27 mouse cellular contexts compared by ENCODE assay signal in genomic region chr14:14104213-14104929, GRCm38 (mm10). TPM values are rescaled to one million over a fixed set of nuclear protein-coding genes. Genes with fewer than 3 reads are reported as not detected.
DNase-seq lines count a peak whose midpoint lies in the region; ATAC-seq and TF ChIP-seq lines count a peak whose summit lies in the region.
"Had no signal": no experiment of that assay in that cellular context is flagged by ENCODE, and none has a peak within 500 bp of the region (broad histone marks: within the 10 kb centered on the region; RNA-seq: fewer than 3 reads in every experiment).

No protein-coding gene starts in this region.

- intact Hi-C loops in heart, postnatal 14 days (cut with DNase I), result no loop called here

- H3K9me3 ChIP-seq in CH12.LX (replicated peaks; ENCODE audit: low read length), result no peaks in the 10 kb centered on the region
- H3K9me3 ChIP-seq in forebrain, embryonic 14.5 days (replicated peaks; ENCODE audit: control insufficient read depth, low read length), result no peaks in the 10 kb centered on the region
- no peaks in the 10 kb centered on the region for H3K9me3 ChIP-seq in hindbrain, embryonic 16.5 days (ENCODE audit: control insufficient read depth, low read length)
- H3K9me3 ChIP-seq: embryonic facial prominence, embryonic 12.5 days; heart, embryonic 12.5 days; liver, embryonic 12.5 days; midbrain, embryonic 13.5 days had no signal

- dilution Hi-C loops in CH12.LX (cut with MboI; ENCODE audit: extremely low pct_ligation_motif_present, extremely low pct_unique_long_range_greater_than_20kb, low sequenced_read_pairs), result no loop called here

- no peaks in the 10 kb centered on the region for H3K79me2 ChIP-seq in CH12.LX (replicated peaks; ENCODE audit: control insufficient read depth, extremely low read depth, insufficient read depth, poor library complexity, severe bottlenecking)

- no peak overlapping the region for H3K4me2 ChIP-seq in CH12.LX (ENCODE audit: insufficient read depth, low read depth, poor library complexity, severe bottlenecking)
- H3K4me2 ChIP-seq in forebrain, embryonic 14.5 days (ENCODE audit: low read length), result no peak overlapping the region
- H3K4me2 ChIP-seq in hindbrain, embryonic 16.5 days (ENCODE audit: low read length), result no peak overlapping the region
- H3K4me2 ChIP-seq: embryonic facial prominence, embryonic 12.5 days; heart, embryonic 12.5 days; hindbrain, embryonic 14.5 days; liver, embryonic 12.5 days; midbrain, embryonic 13.5 days had no signal

- 71% methylated on average over 13 of the region's 13 CpGs for WGBS in forebrain, embryonic 14.5 days
- 71% methylated on average over 13 of the region's 13 CpGs for WGBS in hindbrain, embryonic 16.5 days

- TF ChIP-seq POLR2A in CH12.LX (IDR thresholded peaks at IDR 0.05; ENCODE audit: low read depth, low read length), result no peak

- H3K4me3 ChIP-seq in CH12.LX (replicated peaks in 1 of 3; ENCODE audit: low read depth in 2 of 3, low read length in 2 of 3, poor library complexity in 1 of 3), result no peak overlapping the region
- no peak overlapping the region for H3K4me3 ChIP-seq in forebrain, embryonic 14.5 days (ENCODE audit: low read depth, low read length)
- H3K4me3 ChIP-seq in hindbrain, embryonic 16.5 days (ENCODE audit: low read length), result no peak overlapping the region
- H3K4me3 ChIP-seq: embryonic facial prominence, embryonic 12.5 days; heart, adult 2 months; heart, embryonic 12.5 days; left cerebral cortex, adult 2 months; liver, embryonic 12.5 days; midbrain, embryonic 13.5 days had no signal

- TF ChIP-seq CTCF in CH12.LX (conservative IDR thresholded peaks at IDR 0.05 in 1 of 2, IDR thresholded peaks at IDR 0.05 in 1 of 2; ENCODE audit: low read depth in 2 of 2, low read length in 2 of 2), result no peak

- H3K4me1 ChIP-seq in CH12.LX (ENCODE audit: control insufficient read depth in 1 of 2, insufficient read depth in 2 of 2), result peaks cover 0 to 10% of the 10 kb centered on the region in 2 experiments; a peak in 2 of 4 replicates
- no peaks in the 10 kb centered on the region for H3K4me1 ChIP-seq in forebrain, embryonic 14.5 days (ENCODE audit: control insufficient read depth, insufficient read depth, low read length)
- H3K4me1 ChIP-seq in hindbrain, embryonic 16.5 days (ENCODE audit: control insufficient read depth, insufficient read depth, low read depth, low read length), result no peaks in the 10 kb centered on the region
- H3K4me1 ChIP-seq: embryonic facial prominence, embryonic 12.5 days; heart, embryonic 12.5 days; liver, embryonic 12.5 days; midbrain, embryonic 13.5 days had no signal

- peak; percentile 80 for DNase-seq in heart, adult 11 months
- no peak for DNase-seq in heart, postnatal 14 days
- DNase-seq in CH12.LX (ENCODE audit: extremely low read depth), result no peak
- DNase-seq in forebrain, embryonic 14.5 days (ENCODE audit: low spot score), result peak; percentile 42
- no peak for DNase-seq in T-cell, adult 2 months (ENCODE audit: low spot score)
- DNase-seq: adrenal gland, adult 8-10 months; cerebellum, adult 9-11 months; embryo, embryonic 11 days; gastrocnemius, postnatal 25 days; heart, adult 2 months; kidney, adult 11 months; kidney, postnatal 14 days; liver, postnatal 0 days; lung, postnatal 36 days; thymus, adult 2 months; thymus, postnatal 4 days had no signal

- TF ChIP-seq RAD21 in CH12.LX (IDR thresholded peaks at IDR 0.05; ENCODE audit: low read depth, low read length), result no peak

- in situ Hi-C loops in CH12.LX (cut with MboI; ENCODE audit: low pct_ligation_motif_present, low pct_unique_long_range_greater_than_20kb, low sequenced_read_pairs), result no loop called here

- TF ChIP-seq EP300 in CH12.LX (IDR thresholded peaks at IDR 0.05; ENCODE audit: low read length), result no peak

- no peak overlapping the region for H3K27ac ChIP-seq in CH12.LX (ENCODE audit: insufficient read depth, low read depth)
- no peak overlapping the region; the same call in 1 of the 2 replicates for H3K27ac ChIP-seq in forebrain, embryonic 14.5 days (ENCODE audit: low read depth, low read length)
- H3K27ac ChIP-seq in hindbrain, embryonic 16.5 days (ENCODE audit: low read depth, low read length), result no peak overlapping the region
- H3K27ac ChIP-seq: embryonic facial prominence, embryonic 12.5 days; heart, adult 2 months; hindbrain, embryonic 14.5 days; left cerebral cortex, adult 2 months; liver, embryonic 12.5 days; midbrain, embryonic 13.5 days had no signal

- no peak overlapping the region for H3K9ac ChIP-seq in CH12.LX (ENCODE audit: insufficient read depth, low read depth)
- no peak overlapping the region for H3K9ac ChIP-seq in forebrain, embryonic 14.5 days (ENCODE audit: low read length)
- no peak overlapping the region for H3K9ac ChIP-seq in hindbrain, embryonic 16.5 days (ENCODE audit: low read depth, low read length)
- H3K9ac ChIP-seq: embryonic facial prominence, embryonic 12.5 days; heart, embryonic 12.5 days; hindbrain, embryonic 14.5 days; liver, embryonic 12.5 days; liver, postnatal 0 days; midbrain, embryonic 13.5 days had no signal

- no peaks in the 10 kb centered on the region for H3K27me3 ChIP-seq in CH12.LX (replicated peaks)
- H3K27me3 ChIP-seq in forebrain, embryonic 14.5 days (replicated peaks; ENCODE audit: control insufficient read depth, insufficient read depth, low read length), result no peaks in the 10 kb centered on the region
- no peaks in the 10 kb centered on the region for H3K27me3 ChIP-seq in hindbrain, embryonic 16.5 days (replicated peaks; ENCODE audit: control insufficient read depth, insufficient read depth, low read length)
- H3K27me3 ChIP-seq: embryonic facial prominence, embryonic 12.5 days; heart, embryonic 12.5 days; liver, embryonic 12.5 days; midbrain, embryonic 13.5 days had no signal

- ATAC-seq in forebrain, embryonic 14.5 days, result peak; percentile 80
- peak; percentile 45 for ATAC-seq in megakaryocyte, adult 5-6 weeks (ENCODE audit: poor library complexity, severe bottlenecking)
- ATAC-seq in hindbrain, embryonic 16.5 days, result no peak
- ATAC-seq: activated CD4-positive, CD25-positive, alpha-beta regulatory T cell, adult 4 months; CD4-positive, CD25-positive, alpha-beta regulatory T cell, adult 4 months; inflammation-experienced regulatory T-cells, adult 6 months; liver, embryonic 12.5 days; liver, postnatal 0 days; midbrain, embryonic 13.5 days had no signal

- H3K36me3 ChIP-seq in CH12.LX (replicated peaks in 1 of 2; ENCODE audit: control insufficient read depth in 1 of 2, insufficient read depth in 1 of 2, low read length in 1 of 2), result peaks cover 17 to 48% of the 10 kb centered on the region in 2 experiments
- peaks cover 46% of the 10 kb centered on the region for H3K36me3 ChIP-seq in forebrain, embryonic 14.5 days (ENCODE audit: control insufficient read depth, insufficient read depth, low read length)
- peaks cover 17% of the 10 kb centered on the region for H3K36me3 ChIP-seq in hindbrain, embryonic 16.5 days (ENCODE audit: control insufficient read depth, insufficient read depth, low read length)

TF ChIP-seq in CH12.LX, 34 proteins besides CTCF, POLR2A, EP300 and RAD21:
- TF ChIP-seq IRF4 (IDR thresholded peaks at IDR 0.05; ENCODE audit: low read depth, low read length) (0 out of 2 replicates have a peak, but pooled peaks have one; percentile 10), RCOR1 (conservative IDR thresholded peaks at IDR 0.05; ENCODE audit: low read depth, low read length) (no peak)

RNA-seq across cellular contexts. Expression of gene Psmd6, which starts 16.4 kb away (rescaled TPM):
- total RNA-seq in heart, postnatal 14 days (2021), result 10 to 100 TPM; 84.9 to 85.6 TPM
- 129 and 183 TPM in 2 replicates for total RNA-seq in CH12.LX (2012; rRNA removed)
- total RNA-seq in CH12.LX (2014; rRNA removed), result 307 and 344 TPM in 2 replicates
- polyA plus RNA-seq in CH12.LX (2012; ENCODE audit: insufficient read length, low read depth), result 207 and 244 TPM in 2 replicates
- 298 and 305 TPM in 2 replicates for polyA plus RNA-seq in forebrain, embryonic 14.5 days (2014; fragmentation: Nextera tagmentation; extraction: Ambion mirVana)
- total RNA-seq in megakaryocyte, adult 5-6 weeks (2015), result 118 and 157 TPM in 2 replicates
- total RNA-seq in megakaryocyte, adult 5-6 weeks (2017), result 158 and 182 TPM in 2 replicates
- 244 and 245 TPM in 2 replicates for polyA plus RNA-seq in hindbrain, embryonic 16.5 days (2015; fragmentation: Nextera tagmentation; extraction: Ambion mirVana)

Comparison
In these comparisons a context has a peak if more than half of its experiments do, and no peak if none do; other contexts are left out.
1. DNase-seq: peak in heart, adult 11 months (single experiment) and forebrain, embryonic 14.5 days (single experiment); none in heart, postnatal 14 days (0 of 2), CH12.LX (single experiment) and T-cell, adult 2 months (single experiment).